Mouse (Mus musculus) lung, postnatal 0 days (tissue): ENCODE results near the gene Ppp1r9a. TPM values are rescaled to one million over a fixed set of nuclear protein-coding genes. Genes with fewer than 3 reads are reported as not detected.

Source experiments
- ATAC-seq: fragments of 200-750 bp; cut with Nextera tagmentation; 2 replicates; pipeline ENCODE4 v1.8.0; 2017; ENCODE audit warnings: moderate library complexity
- DNase-seq: peaks from one replicate; pipeline ENCODE4 v3.0.0-alpha.2; 2016; ENCODE audit warnings: low spot score
- H3K27ac ChIP-seq: fragments of 300-500 bp; sonication (generic); 2 replicates; pipeline ENCODE4 v1.5.1; 2014; ENCODE audit warnings: antibody characterized with exemption, mild to moderate bottlenecking, low read length, mixed read lengths
- H3K27me3 ChIP-seq: fragments of 300-500 bp; sonication (generic); replicated peaks from 2 replicates; pipeline ENCODE4 v1.6.1; 2014; ENCODE audit warnings: low read length, mixed read lengths; ENCODE audit not compliant: insufficient read depth
- H3K36me3 ChIP-seq: fragments of 300-500 bp; sonication (generic); 2 replicates; pipeline ENCODE4 v1.6.1; 2014; ENCODE audit warnings: low read length, mixed read lengths; ENCODE audit not compliant: insufficient read depth
- H3K4me1 ChIP-seq: fragments of 300-500 bp; sonication (generic); 2 replicates; pipeline ENCODE4 v1.6.1; 2014; ENCODE audit warnings: antibody characterized with exemption, low read depth, low read length, mixed read lengths; ENCODE audit not compliant: insufficient read depth
- H3K4me2 ChIP-seq: fragments of 300-500 bp; sonication (generic); replicated peaks from 2 replicates; pipeline ENCODE4 v1.6.1; 2014; ENCODE audit warnings: low read depth, mild to moderate bottlenecking, low read length, moderate library complexity, mixed read lengths
- H3K4me3 ChIP-seq: fragments of 300-500 bp; sonication (generic); 2 replicates; pipeline ENCODE4 v1.5.1; 2014; ENCODE audit warnings: low read depth, low read length
- H3K9ac ChIP-seq: fragments of 300-500 bp; sonication (generic); replicated peaks from 2 replicates; pipeline ENCODE4 v1.6.1; 2014; ENCODE audit warnings: low read depth, mild to moderate bottlenecking
- H3K9me3 ChIP-seq: fragments of 300-500 bp; sonication (generic); 2 replicates; pipeline ENCODE4 v1.6.1; 2016; ENCODE audit warnings: low read length, mixed read lengths
- CTCF ChIP-seq: IDR thresholded peaks from 2 replicates; pipeline ENCODE4 v1.5.1; 2016; ENCODE audit warnings: antibody characterized with exemption, mild to moderate bottlenecking
- EP300 ChIP-seq: IDR thresholded peaks from 2 replicates; pipeline ENCODE4 v1.6.1; 2016; ENCODE audit warnings: antibody characterized with exemption, mild to moderate bottlenecking, control low read depth
- WGBS: fragments of 180-500 bp; shearing (Covaris S2); extraction: QIAGEN DNeasy Blood & Tissue Kit; methylation state at CpG from one replicate; pipeline ENCODE4 v1.1.7; 2014; 5-methylcytosine and 5-hydroxymethylcytosine counted together
- polyA plus RNA-seq: library from polyadenylated mRNA; unstranded; fragments of >200 nt; fragmentation: Nextera tagmentation; extraction: Ambion mirVana; gene quantifications from 2 replicates; pipeline ENCODE4 v1.2.1, GENCODE M21; 2015

Ppp1r9a gene
- polyA plus RNA-seq, 1 experiment from 2014 or later, result 11.2 TPM

DNA sequence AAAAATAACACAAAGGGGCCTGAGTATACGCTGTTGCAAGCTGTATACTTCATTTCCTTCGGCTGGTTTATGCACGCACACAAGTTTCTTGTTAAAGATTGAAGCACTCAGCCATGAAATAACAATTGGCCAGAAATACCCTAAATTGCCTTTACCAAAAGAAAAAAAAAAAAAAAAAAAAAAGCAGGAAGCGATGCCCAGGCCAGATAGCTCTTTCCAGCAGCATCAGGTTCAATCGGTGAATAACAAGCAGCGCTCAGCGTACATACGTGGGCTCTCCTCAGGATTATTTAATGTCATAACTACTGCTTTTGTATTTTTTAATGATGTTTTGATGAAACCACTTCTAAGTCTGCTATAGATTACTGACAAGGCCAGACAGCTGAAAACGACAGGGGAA is 262.1 kb downstream of the Ppp1r9a start:
- Histone ChIP-seq H3K4me2 (no peak overlapping the region), H3K27me3 (no peaks in the 10 kb centered on the region), H3K36me3 (no peaks in the 10 kb centered on the region), H3K9me3 (no peaks in the 10 kb centered on the region), H3K9ac (no peak overlapping the region), H3K4me3 (no peak overlapping the region), H3K27ac (no peak overlapping the region), H3K4me1 (peaks cover 7% of the 10 kb centered on the region)
- WGBS, result 56% methylated on average over 9 of the region's 9 CpGs
- ATAC-seq, result no peak
- DNase-seq, result no peak
- TF ChIP-seq EP300, result no peak
- TF ChIP-seq CTCF, result no peak

DNA sequence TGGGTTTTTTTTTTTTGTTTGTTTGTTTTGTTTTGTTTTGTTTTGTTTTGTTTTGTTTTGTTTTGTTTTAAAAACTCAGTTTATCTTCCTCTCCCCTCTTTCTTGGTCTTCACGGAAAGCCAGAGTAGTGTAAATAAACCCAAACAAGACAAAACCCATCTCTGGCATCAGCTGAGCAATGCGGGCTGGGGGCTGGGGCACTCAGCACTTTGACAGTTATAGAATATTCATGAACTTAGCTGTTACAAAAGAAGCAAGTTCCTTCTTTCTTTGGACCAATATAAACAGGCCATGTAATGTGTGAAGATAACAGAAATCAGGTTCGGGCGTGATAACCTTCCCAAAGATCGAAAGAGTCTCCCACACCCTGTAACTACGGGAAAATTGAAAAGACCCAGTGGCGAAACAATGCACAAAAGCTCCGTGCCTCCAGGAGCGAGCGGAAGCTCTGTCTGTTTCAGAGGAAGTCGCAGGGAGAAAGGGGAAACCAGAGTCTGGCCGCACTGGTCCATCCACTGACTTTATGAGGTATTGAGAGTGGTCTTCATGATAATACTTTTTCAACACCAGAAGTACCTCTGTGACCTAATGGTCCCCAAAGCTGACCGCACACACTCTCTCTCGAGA is 264.4 kb downstream of the Ppp1r9a start:
- ATAC-seq, result peak; percentile 28; the same call in 1 of the 2 replicates
- Histone ChIP-seq H3K4me1 (peaks cover 7% of the 10 kb centered on the region), H3K27me3 (no peaks in the 10 kb centered on the region), H3K9ac (no peak overlapping the region), H3K36me3 (no peaks in the 10 kb centered on the region), H3K9me3 (no peaks in the 10 kb centered on the region), H3K4me2 (peak overlapping the region; percentile 27; the same call in 1 of the 2 replicates), H3K4me3 (no peak overlapping the region), H3K27ac (no peak overlapping the region; the same call in 1 of the 2 replicates)
- peak; percentile 12 for DNase-seq
- TF ChIP-seq EP300 (no peak), CTCF (no peak)
- 48% methylated on average over 14 of the region's 14 CpGs for WGBS

DNA sequence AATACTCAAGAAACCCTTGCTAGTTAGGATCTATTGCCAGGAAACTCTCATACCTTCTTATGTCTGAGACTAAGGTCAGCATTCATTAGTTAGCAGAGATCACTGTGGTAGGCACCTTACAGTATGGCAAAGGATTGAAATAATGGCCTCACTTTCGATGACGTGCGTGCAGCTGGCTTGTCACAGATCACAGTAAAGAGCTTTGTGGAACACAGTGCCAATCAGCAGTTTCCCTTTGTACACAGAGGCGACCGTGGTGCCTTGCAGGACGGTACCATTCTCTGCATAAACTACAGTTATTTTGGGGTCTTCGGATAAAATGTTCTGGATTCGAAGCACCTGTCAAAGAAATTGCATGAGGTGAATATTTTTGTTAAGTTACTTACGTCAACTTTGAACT is 265.4 kb downstream of the Ppp1r9a start:
- WGBS, result 81% methylated on average over 9 of the region's 9 CpGs
- ATAC-seq (no peak), DNase-seq (no peak)
- no peaks in the 10 kb centered on the region for H3K36me3 ChIP-seq
- peaks cover 7% of the 10 kb centered on the region for H3K4me1 ChIP-seq
- H3K27ac ChIP-seq, result no peak overlapping the region
- no peaks in the 10 kb centered on the region for H3K9me3 ChIP-seq
- H3K4me2 ChIP-seq, result no peak overlapping the region
- H3K9ac ChIP-seq, result no peak overlapping the region
- no peak overlapping the region for H3K4me3 ChIP-seq
- H3K27me3 ChIP-seq, result no peaks in the 10 kb centered on the region
- no peak for TF ChIP-seq EP300
- TF ChIP-seq CTCF, result no peak

DNA sequence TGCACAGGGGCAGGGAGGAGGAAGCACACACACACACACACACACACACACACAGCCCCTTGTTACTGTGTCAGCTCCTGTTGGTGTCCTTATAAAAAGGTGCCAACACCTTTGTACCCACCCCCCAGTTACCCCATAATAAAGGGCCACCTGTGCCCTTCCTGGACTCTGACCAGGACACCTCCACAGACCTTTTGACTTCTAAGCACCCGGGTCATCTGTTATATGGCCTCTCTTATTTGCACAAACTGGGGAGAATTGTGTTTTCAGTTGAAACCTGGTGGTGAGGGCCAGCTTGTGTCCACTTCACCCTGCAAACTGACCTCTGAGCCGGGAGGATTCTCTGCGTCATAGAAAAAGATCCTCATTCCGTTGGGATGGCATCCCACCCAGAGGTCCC is 268.7 kb downstream of the Ppp1r9a start:
- DNase-seq (no peak), ATAC-seq (no peak)
- TF ChIP-seq EP300 (no peak), CTCF (no peak)
- H3K4me1 ChIP-seq, result no peaks in the 10 kb centered on the region; the same call in 1 of the 2 replicates
- no peaks in the 10 kb centered on the region for H3K36me3 ChIP-seq
- no peak overlapping the region for H3K9ac ChIP-seq
- 70% methylated on average over 4 of the region's 4 CpGs for WGBS
- H3K4me3 ChIP-seq, result no peak overlapping the region
- no peak overlapping the region for H3K4me2 ChIP-seq
- H3K9me3 ChIP-seq, result no peaks in the 10 kb centered on the region
- H3K27ac ChIP-seq, result no peak overlapping the region
- H3K27me3 ChIP-seq, result no peaks in the 10 kb centered on the region

DNA sequence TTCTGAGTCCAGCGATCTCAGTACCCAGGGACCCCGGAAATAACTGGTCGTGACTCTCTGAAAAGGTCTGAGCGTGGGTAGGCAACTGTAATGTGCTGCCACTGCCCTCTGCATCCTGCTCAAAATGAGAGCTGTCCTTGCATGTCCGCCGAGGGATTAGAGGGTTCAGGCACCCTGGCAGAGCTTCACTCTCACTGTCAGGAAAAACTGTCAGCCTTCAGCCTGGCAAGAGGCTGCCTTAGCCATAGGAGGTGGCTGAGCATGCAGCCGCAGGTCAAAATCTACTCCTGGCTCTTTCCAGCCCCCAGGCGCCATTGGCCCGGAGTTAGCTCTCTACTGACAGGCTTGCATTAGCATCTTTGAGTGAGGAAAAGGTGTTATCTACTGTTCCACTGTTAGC is 269.9 kb downstream of the Ppp1r9a start:
- Histone ChIP-seq H3K4me1 (no peaks in the 10 kb centered on the region), H3K9ac (no peak overlapping the region), H3K9me3 (no peaks in the 10 kb centered on the region), H3K27me3 (no peaks in the 10 kb centered on the region), H3K4me2 (no peak overlapping the region), H3K27ac (no peak overlapping the region), H3K36me3 (no peaks in the 10 kb centered on the region), H3K4me3 (no peak overlapping the region)
- TF ChIP-seq CTCF, result no peak
- TF ChIP-seq EP300, result no peak
- DNase-seq (no peak), ATAC-seq (no peak)
- 65% methylated on average over 9 of the region's 9 CpGs for WGBS

DNA sequence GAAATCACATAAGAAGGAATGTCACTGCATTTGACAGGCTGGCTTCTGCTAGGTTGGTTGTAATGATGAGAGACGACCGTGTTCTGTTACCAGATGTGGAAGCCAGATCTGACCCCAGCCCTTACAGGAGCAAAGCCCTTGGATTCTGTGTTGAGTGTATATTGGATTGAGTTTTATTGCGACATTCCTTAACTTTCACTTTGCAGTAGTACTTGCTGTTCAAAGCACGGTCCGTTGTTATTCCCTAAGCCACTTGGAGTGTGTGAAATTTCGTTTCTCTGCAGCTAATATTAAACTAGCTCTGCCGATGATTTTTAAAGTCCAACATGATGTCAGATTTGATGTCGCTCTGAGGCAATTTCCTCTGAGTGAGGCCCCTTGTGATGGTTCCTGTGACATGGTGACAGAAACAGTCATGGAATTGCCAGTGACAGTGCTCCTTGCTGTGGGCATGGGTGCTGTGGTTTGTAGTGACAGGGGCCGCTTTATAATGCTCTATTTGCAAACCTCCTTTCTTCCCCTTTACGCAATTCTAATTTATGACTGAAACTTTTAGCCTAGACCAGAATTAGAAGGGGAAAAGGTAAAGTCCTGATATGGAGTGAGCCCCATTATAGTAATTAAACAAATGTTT is 271.6 kb downstream of the Ppp1r9a start:
- Histone ChIP-seq H3K9ac (no peak overlapping the region), H3K27ac (no peak overlapping the region), H3K9me3 (no peaks in the 10 kb centered on the region), H3K4me1 (no peaks in the 10 kb centered on the region), H3K36me3 (no peaks in the 10 kb centered on the region), H3K4me3 (no peak overlapping the region), H3K4me2 (no peak overlapping the region), H3K27me3 (no peaks in the 10 kb centered on the region)
- no peak for ATAC-seq
- DNase-seq, result no peak
- TF ChIP-seq CTCF, result no peak
- TF ChIP-seq EP300, result no peak
- 71% methylated on average over 10 of the region's 10 CpGs for WGBS
